Mouse (Mus musculus): ENCODE measurements around the gene Rpp14. TPM values are rescaled to one million over a fixed set of nuclear protein-coding genes. Genes with fewer than 3 reads are reported as not detected.
A peak's percentile ranks its signal among the peaks of the same experiment; 100 is the strongest.

Gene Rpp14
- polyA plus RNA-seq, 1 experiment from 2014 or later, result 57.5 TPM

DNA sequence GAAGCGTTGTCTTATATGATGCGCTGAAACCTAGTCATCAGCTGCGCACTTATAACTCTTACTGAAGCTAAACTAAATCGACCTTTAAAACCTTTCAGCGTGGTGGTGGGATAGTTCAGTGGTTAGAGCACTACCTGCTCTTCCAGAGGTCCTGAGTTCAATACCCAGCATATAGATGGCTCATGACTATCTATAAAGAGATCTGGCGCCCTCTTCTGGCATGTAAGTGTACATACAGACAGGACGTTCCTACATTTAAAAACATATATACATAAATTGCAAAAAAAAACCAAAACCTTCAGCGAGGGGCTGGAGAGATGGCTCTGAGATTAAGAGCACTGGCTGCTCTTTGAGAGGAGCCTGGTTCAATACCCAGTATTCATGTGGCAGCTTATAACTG lies 35.8 kb upstream of the Rpp14 start:
- DNase-seq (ENCODE audit: low spot score), result no peak
- no peaks in the 10 kb centered on the region for H3K27me3 ChIP-seq (ENCODE audit: low read depth, poor library complexity, severe bottlenecking)
- no peaks in the 10 kb centered on the region for H3K9me3 ChIP-seq (replicated peaks)
- WGBS, result 65% methylated on average over 8 of the region's 8 CpGs
- no peak overlapping the region for H3K4me3 ChIP-seq
- H3K27ac ChIP-seq (replicated peaks), result no peak overlapping the region
- H3K4me1 ChIP-seq, result no peaks in the 10 kb centered on the region
- H3K36me3 ChIP-seq, result peaks cover 17% of the 10 kb centered on the region

DNA sequence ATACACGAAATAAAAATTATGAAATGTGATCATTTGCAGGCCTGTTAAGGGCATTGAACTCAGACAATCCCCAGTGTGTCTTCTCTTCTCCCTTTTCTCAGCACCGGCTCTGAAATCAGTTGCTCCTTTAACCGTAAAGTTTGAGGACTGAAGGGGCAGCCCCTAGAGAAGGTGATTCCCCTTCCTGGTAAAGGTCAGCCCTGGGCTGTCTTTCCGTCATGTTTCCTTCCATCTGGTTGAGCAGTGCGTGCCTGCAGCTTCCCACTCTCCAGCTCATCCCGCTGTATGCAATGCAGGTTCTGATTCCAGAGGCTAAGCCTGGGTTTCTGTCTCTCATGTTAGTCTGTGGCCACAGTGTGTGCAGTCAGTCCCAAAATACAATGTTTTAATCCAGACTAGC lies 35.4 kb upstream of the Rpp14 start:
- 87% methylated on average over 6 of the region's 6 CpGs for WGBS
- Histone ChIP-seq H3K27ac (replicated peaks) (no peak overlapping the region), H3K27me3 (ENCODE audit: low read depth, poor library complexity, severe bottlenecking) (no peaks in the 10 kb centered on the region), H3K36me3 (peaks cover 21% of the 10 kb centered on the region), H3K4me3 (no peak overlapping the region), H3K4me1 (no peaks in the 10 kb centered on the region), H3K9me3 (replicated peaks) (no peaks in the 10 kb centered on the region)
- no peak for DNase-seq (ENCODE audit: low spot score)

DNA sequence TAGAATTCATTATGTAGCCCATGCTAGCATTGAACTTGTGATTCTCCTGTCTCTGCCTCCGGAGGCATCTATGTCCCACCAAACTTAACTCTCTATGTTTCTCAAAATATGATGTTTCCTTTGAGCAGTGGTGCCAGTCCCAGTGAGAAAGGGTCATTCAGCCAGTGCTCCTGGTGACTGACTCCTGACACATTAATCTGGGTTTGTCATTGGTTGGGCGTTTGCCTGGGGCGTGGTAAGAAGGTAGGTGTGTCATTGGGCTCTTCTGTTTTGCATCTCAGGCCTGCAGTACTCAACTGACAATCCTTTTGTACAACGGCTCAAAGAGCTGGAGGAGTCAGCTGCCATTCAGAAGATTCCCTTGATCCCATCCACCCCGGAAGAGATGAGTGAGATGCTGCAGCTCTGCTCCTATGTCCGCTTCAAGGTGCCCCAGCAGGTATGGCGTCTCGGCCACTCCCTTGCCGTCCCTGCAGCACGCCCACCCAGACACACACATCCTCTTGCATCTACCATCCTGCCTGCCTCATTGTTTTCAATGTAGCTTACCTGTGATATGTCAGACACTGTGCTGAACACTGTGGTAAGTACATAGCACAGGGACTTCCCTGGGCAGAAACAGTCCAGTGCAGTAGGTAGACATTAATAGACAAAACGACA lies 34.9 kb upstream of the Rpp14 start:
- Histone ChIP-seq H3K27ac (replicated peaks) (no peak overlapping the region), H3K27me3 (ENCODE audit: low read depth, poor library complexity, severe bottlenecking) (no peaks in the 10 kb centered on the region), H3K4me1 (no peaks in the 10 kb centered on the region), H3K9me3 (replicated peaks) (no peaks in the 10 kb centered on the region), H3K36me3 (peaks cover 25% of the 10 kb centered on the region), H3K4me3 (no peak overlapping the region)
- 84% methylated on average over 11 of the region's 11 CpGs for WGBS
- no peak for DNase-seq (ENCODE audit: low spot score)

DNA sequence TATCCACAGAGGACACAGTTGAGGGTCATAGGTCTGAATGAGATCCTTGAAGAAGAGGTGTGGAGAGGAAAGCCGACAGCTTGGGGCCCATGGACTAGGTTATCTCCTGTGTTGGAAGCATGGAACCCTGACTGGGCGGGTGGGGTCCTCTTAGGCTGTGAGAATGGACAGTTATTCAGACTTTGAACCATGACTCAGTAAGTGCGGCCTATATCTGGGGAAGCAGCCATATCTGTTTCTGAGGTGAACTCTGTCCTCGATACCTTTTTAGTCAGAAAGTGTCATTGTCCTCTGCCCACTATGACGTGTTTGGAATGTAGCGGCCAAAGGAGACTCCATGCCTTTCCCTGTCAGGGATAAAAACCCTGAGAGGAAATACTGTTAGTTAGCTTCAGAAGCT lies 33.3 kb upstream of the Rpp14 start:
- Histone ChIP-seq H3K27ac (replicated peaks) (no peak overlapping the region), H3K9me3 (replicated peaks) (no peaks in the 10 kb centered on the region), H3K27me3 (ENCODE audit: low read depth, poor library complexity, severe bottlenecking) (no peaks in the 10 kb centered on the region), H3K36me3 (peaks cover 28% of the 10 kb centered on the region), H3K4me1 (no peaks in the 10 kb centered on the region), H3K4me3 (no peak overlapping the region)
- WGBS, result 92% methylated on average over 6 of the region's 6 CpGs
- DNase-seq (ENCODE audit: low spot score), result no peak

DNA sequence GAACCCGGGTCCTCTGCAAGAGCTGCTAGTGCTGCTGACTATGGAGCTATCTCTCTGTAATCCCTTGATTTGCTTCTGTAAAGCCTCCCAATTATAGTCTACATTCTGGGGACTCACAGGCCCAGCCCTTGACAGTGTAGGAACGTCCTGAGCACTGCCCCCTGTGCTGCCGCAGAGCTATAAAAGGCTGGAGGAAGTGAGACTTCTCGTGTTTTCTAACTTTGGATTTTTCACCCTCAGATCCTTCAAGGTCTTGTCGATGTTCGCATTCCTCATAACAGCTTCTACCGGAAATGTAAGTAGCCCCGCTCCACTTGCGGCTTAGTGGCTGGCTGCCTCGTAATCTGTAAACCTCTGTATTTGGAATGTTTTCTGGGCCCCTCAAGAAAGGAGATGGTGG lies 30.8 kb upstream of the Rpp14 start:
- Histone ChIP-seq H3K27me3 (ENCODE audit: low read depth, poor library complexity, severe bottlenecking) (no peaks in the 10 kb centered on the region), H3K27ac (replicated peaks) (no peak overlapping the region), H3K9me3 (replicated peaks) (no peaks in the 10 kb centered on the region), H3K4me3 (no peak overlapping the region), H3K4me1 (peaks cover 5% of the 10 kb centered on the region), H3K36me3 (peaks cover 33% of the 10 kb centered on the region)
- 93% methylated on average over 10 of the region's 10 CpGs for WGBS
- no peak for DNase-seq (ENCODE audit: low spot score)

DNA sequence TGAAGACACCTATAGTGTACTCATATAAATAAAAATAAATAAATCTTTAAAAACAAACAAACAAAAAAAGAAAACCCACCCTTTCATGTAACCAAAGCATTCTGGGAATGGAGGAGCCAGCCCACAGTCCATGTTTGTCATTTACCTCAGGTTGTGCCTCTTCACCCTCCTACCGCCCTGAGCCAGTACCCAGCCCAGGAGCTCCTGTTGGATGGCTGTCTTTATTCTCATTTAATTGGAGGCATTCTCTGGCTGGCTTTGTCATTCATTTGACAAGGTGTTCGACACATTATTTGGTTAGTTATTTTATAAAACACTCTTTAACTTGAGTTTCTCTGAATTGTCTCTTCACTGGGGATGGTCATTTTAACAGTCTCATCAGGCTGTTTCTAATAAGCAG lies 28.3 kb upstream of the Rpp14 start:
- peaks cover 31% of the 10 kb centered on the region for H3K36me3 ChIP-seq
- H3K27me3 ChIP-seq (ENCODE audit: low read depth, poor library complexity, severe bottlenecking), result no peaks in the 10 kb centered on the region
- no peak overlapping the region for H3K4me3 ChIP-seq
- DNase-seq (ENCODE audit: low spot score), result no peak
- no peak overlapping the region for H3K27ac ChIP-seq (replicated peaks)
- WGBS, result 87% methylated on average over 2 of the region's 2 CpGs
- no peaks in the 10 kb centered on the region for H3K9me3 ChIP-seq (replicated peaks)
- H3K4me1 ChIP-seq, result peaks cover 11% of the 10 kb centered on the region

DNA sequence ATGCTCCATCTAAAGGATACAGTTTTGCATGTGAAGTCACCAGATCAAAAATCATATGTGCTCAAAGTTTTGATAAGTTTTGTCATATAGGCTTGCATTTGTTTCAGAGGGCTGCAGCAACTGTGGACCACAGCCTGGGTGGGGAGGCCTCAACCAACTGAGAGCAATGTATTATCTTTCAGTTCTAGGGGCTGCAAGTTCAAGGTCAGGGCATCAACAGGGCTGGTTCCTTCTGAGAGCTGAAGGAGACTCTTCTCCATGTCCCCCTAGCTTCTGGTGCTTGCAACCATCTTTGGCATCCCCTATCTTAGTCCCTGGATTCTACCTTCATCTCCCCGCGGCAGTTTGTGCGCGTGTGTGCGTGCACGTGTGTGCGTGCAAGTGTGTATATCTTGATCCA lies 27.5 kb upstream of the Rpp14 start:
- Histone ChIP-seq H3K27me3 (ENCODE audit: low read depth, poor library complexity, severe bottlenecking) (no peaks in the 10 kb centered on the region), H3K4me3 (no peak overlapping the region), H3K9me3 (replicated peaks) (no peaks in the 10 kb centered on the region), H3K27ac (replicated peaks) (no peak overlapping the region), H3K4me1 (peaks cover 11% of the 10 kb centered on the region), H3K36me3 (peaks cover 26% of the 10 kb centered on the region)
- WGBS, result 97% methylated on average over 7 of the region's 7 CpGs
- no peak for DNase-seq (ENCODE audit: low spot score)

DNA sequence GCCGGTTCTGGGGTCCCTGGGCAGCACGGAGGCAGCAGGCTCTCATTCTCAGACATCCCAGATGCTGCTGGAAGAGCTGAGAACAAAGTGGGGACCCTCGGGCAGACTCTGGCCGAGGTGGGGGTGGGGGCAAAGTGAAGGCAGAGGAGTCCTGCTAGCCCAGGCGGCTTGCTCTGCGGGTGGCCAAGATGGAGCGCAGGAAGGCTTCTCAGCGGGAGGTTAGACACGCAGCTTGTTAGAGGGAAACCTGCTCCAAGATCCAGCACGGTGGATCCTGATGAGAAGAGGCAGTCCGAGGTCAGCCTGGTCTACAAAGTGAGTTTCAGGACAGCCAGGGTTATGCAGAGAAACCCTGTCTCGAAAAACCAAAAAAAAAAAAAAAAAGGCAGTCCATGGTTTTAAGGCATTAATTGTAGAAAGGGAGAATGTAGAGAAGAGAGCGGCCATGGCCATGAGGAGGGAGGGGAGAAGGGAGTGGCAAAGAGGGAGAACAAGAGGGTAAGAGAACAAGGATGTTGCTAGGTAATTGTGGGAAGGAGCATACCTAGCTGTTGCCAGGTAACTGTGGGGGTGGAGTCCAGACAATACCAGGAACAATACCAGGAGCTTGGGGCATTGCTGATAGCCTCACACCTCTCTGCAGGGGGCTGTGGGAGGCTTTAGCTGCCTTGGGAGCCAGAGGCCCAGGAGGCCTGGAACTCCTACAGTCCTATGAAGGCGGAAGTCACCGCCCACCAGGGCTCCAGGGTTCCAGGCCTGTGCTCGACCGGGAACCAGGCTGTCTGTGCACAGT lies 25.7 kb upstream of the Rpp14 start:
- 22% methylated on average over 17 of the region's 17 CpGs for WGBS
- no peaks in the 10 kb centered on the region for H3K27me3 ChIP-seq (ENCODE audit: low read depth, poor library complexity, severe bottlenecking)
- peaks cover 11% of the 10 kb centered on the region for H3K4me1 ChIP-seq
- H3K27ac ChIP-seq (replicated peaks), result peak overlapping the region; percentile 64
- no peaks in the 10 kb centered on the region for H3K9me3 ChIP-seq (replicated peaks)
- H3K4me3 ChIP-seq, result no peak overlapping the region
- DNase-seq (ENCODE audit: low spot score), result no peak
- H3K36me3 ChIP-seq, result peaks cover 21% of the 10 kb centered on the region

DNA sequence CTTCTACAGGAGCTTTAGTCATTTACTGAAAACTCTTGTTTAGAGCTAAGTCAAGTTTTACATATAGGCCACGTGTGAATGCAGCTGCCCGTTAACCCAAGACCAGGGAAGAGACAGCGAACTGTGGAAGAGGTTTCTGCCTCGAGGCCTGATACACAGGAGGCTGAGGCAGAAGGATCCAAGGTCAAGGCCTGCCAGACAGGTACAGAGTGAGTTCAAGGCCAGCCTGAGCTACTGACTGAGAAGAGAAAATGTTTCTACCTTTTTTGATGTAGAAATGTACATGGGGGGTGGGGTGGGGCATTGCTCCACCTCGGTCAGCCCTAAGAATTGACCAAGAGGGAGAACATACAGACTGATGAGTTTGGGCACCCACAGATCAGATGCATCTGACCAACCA lies 24.1 kb upstream of the Rpp14 start:
- WGBS, result 89% methylated on average over 5 of the region's 5 CpGs
- Histone ChIP-seq H3K4me3 (no peak overlapping the region), H3K4me1 (peaks cover 11% of the 10 kb centered on the region), H3K27me3 (ENCODE audit: low read depth, poor library complexity, severe bottlenecking) (no peaks in the 10 kb centered on the region), H3K9me3 (replicated peaks) (no peaks in the 10 kb centered on the region), H3K36me3 (peaks cover 13% of the 10 kb centered on the region; the same call in 1 of the 2 replicates), H3K27ac (replicated peaks) (no peak overlapping the region)
- DNase-seq (ENCODE audit: low spot score), result no peak

DNA sequence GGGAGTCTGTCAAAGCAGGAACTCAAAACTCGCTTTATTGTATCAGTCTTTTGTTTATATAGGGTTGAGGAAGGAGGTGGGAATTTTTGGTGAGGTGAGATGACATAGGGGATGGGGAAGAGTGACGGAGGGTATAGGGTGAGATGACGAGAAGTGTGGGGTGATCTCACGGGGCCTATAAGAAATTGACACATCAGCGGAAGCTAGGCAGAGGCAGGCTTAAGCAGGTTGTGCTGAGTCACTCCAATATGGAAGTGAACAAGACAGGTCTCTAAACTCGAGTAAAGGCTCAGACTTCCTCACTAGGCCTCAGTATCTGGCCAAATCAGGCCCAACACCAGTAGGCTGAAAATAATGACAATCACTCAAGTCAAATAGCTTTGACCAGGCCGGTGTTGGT lies 20.2 kb upstream of the Rpp14 start:
- H3K36me3 ChIP-seq, result peaks cover 3% of the 10 kb centered on the region; the same call in 1 of the 2 replicates
- no peaks in the 10 kb centered on the region for H3K27me3 ChIP-seq (ENCODE audit: low read depth, poor library complexity, severe bottlenecking)
- 90% methylated on average over 7 of the region's 7 CpGs for WGBS
- no peaks in the 10 kb centered on the region for H3K9me3 ChIP-seq (replicated peaks)
- DNase-seq (ENCODE audit: low spot score), result no peak
- no peak overlapping the region for H3K27ac ChIP-seq (replicated peaks)
- peaks cover 21% of the 10 kb centered on the region for H3K4me1 ChIP-seq
- H3K4me3 ChIP-seq, result no peak overlapping the region

DNA sequence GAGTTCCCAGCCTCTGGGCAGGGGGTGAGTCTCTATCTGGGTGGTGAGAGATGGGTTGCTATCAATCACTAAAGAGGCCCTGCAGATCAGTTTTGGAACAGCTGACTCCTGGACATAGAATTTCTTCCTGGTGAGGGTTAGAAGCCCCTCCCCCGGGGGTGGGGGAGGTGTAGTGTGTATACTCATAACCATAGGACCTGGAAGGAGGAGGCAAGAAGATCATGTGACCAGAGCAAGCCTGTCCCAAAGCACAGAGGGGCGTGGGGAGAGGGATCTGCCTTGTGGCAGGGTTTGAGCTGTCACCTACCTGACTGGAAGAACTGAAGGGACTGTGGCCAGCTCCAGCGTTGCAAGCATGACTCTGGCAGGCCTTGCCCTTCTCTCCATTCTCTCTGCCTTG lies 18.1 kb upstream of the Rpp14 start:
- Histone ChIP-seq H3K27me3 (ENCODE audit: low read depth, poor library complexity, severe bottlenecking) (no peaks in the 10 kb centered on the region), H3K9me3 (replicated peaks) (no peaks in the 10 kb centered on the region), H3K4me1 (peaks cover 21% of the 10 kb centered on the region), H3K27ac (replicated peaks) (peak overlapping the region; percentile 70), H3K36me3 (no peaks in the 10 kb centered on the region), H3K4me3 (no peak overlapping the region)
- 40% methylated on average over 3 of the region's 3 CpGs for WGBS
- peak; percentile 28 for DNase-seq (ENCODE audit: low spot score)

DNA sequence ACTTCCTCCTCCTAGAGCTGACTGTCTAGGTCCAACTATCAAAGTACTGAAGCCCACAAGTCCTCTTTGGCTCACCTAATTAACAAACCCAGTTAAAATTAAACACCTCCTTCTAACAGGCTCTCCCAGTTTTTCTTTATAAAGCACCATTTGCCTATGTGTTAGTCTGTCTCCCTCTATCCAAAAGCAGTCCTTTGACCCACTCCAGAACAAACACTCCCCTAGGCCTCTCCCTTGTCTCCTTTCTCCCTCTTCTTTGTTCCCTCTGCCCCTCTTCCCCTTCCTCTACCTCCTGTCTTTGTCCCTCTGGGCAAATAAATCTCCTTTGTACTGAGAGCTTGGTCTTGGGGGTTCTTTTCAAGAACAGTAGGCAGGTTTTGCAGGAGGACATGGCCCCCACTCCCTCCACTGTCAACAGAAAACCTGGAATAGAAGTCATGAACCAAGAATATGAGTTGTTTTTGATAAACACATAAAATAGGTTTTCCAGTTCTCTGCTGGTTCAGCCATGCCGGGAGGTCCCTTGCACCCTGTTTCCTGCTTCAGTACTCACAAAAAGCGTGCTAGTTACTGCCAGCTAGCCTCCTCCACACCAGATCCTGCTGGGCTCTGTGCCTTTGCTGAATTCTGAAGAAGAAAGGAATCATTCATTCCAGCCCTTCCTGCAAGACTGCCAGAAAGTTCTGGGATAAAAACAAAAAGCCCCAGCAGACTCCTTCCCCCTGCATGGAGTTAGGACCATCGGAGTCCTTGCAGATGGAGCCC lies 17.4 kb upstream of the Rpp14 start:
- DNase-seq (ENCODE audit: low spot score), result no peak
- Histone ChIP-seq H3K4me1 (peaks cover 21% of the 10 kb centered on the region), H3K4me3 (no peak overlapping the region), H3K9me3 (replicated peaks) (no peaks in the 10 kb centered on the region), H3K36me3 (no peaks in the 10 kb centered on the region), H3K27me3 (ENCODE audit: low read depth, poor library complexity, severe bottlenecking) (no peaks in the 10 kb centered on the region), H3K27ac (replicated peaks) (peak overlapping the region; percentile 70)
- WGBS, result 73% methylated on average over 3 of the region's 3 CpGs
